Mouse (Mus musculus) adrenal gland, postnatal 10 days (tissue): Measurements from ENCODE around the gene Cdkn1b. TPM values are rescaled to one million over a fixed set of nuclear protein-coding genes. Genes with fewer than 3 reads are reported as not detected.

Experiments used
- DNase-seq: peaks from one replicate; pipeline ENCODE4 v3.0.0; 2021; ENCODE audit warnings: mixed read lengths
- total RNA-seq, 2 experiments: library from RNA; stranded (reverse); gene quantifications; 2 replicates each; pipeline ENCODE4 v1.2.3; 2021

The Cdkn1b gene
- total RNA-seq, 2 experiments from 2014 or later = 46.2 TPM

DNA sequence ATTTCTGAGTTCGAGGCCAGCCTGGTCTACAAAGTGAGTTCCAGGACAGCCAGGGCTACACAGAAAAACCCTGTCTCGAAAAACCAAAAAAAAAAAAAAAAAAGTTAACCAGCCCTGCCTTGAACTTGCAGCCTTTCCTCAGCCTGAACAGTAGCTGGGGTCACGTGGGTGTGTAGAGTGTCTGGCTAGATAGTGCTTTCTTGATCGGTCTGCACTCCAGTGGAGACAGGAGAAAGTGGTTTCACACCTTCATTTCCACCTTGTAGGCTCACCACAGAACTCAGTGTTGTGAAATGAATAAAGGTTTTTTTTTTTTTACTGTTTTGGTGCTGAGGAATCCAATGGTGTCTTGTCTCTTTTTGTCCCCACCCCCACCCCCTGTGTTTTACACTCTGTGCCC is 16.8 kb upstream of the Cdkn1b start:
- DNase-seq = no peak

DNA sequence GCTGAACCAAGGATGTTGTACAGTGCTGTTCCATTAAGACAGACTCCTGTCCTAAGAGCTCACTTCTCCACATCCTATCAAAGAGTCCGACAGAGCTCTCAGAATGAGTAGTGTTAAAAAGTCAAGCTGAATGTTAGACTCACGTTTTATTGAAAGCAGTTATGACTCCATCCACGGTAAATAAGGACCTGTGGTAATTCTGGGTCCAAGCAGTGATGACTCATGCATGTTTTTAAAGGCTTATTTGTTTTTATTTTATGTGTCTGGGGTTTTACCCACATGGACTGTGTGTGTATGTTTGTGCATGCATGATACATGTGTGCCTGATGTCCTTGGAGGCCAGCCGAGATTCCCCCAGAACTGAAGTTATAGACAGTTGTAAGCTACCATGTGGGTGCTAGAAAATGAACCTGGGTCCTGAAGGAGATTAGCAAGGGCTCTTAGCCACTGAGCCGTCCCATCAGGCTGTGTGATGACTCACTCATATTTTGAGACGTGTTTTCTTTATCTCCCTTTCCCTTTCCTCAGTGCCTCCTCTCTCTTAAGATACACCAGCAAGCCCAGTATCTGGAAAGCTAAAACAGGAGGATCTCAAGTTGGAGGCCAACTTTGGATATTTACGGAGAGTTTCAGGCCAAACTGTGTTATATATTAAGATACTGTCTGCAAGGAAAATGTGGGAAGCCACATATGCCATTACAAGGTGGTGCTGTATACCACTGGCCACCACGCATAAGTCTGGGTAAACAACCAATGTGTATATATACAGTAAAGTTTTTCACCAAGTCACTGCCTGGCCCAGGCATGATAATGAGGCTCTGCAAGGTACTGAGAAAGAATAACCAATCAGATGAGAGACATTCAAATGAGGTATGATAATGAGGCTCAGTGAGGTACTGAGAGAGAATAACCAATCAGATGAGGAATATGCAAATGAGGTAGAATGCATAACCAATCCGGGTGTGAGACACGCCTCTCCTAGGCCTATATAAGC is 16.0 kb upstream of the Cdkn1b start:
- DNase-seq = no peak

- DNase-seq = no peak
Measured at GRCm38 (mm10) chr6:134905811-134906210, 14.4 kb upstream of the Cdkn1b start.

DNA sequence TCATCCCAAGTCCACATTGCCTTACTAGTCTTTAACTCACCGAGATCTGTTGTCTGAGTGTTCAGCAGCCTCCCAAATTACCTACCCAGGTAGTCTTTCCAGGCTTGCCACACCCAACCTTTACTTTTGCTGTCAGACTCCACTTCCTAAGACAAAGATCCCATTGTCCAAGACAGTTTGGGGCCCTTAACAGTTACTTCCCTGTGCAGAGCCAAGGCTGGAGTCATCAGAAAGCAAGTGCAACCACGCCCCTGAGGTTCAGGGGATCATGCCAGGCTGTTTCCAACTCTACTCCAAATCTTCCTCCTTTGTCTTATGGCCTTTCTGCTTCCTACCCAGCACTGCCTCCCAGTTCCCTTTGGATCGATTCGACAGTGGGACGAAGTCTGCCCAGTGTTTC is 5.7 kb upstream of the Cdkn1b start:
- no peak for DNase-seq

- DNase-seq = peak; percentile 32
Measured at GRCm38 (mm10) chr6:134916641-134917040, 3.6 kb upstream of the Cdkn1b start.

DNA sequence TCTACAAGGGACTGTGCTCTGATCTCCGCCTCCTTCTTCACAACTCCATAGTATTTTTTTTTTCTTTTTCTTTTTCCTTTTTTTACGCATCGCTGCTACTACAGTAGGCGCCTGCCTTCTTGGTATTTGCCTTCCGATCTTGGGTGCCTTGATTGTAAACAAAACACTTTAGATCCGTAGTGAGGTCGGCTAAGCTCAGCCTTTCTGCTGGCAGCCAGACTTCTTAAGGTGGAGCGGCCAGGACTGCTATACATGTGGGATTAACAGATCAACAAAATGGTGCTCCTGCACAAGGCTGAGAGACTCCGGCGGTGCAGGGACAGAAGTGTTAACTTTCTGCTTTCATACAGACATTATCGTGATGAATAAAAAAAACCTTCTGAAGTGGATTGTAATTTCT is 3.1 kb upstream of the Cdkn1b start:
- DNase-seq = peak; percentile 73

DNA sequence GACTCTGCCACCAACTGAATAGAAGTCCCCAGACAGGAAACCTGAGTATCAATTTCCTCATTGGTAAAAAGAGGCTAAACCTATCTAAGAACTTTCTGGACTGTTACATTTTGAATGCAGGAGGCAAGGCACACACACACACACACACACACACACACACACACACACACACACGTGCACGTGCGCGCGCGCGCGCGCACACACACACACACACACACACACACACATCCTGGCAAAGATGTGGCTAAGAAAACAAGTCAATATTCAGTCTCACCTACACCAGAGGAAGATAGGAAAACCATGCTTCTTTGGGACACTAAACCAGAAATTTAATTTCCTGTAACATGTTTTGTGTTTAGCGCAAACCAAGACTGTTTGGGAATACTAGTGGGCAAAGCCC is 1.4 kb upstream of the Cdkn1b start:
- no peak for DNase-seq

- DNase-seq = peak; percentile 54
Measured at GRCm38 (mm10) chr6:134919511-134920189, 551 bp upstream of the Cdkn1b start.

- peak; percentile 65 for DNase-seq
Measured at GRCm38 (mm10) chr6:134921014-134921694, 953 bp downstream of the Cdkn1b start.

GRCm38 (mm10) chr6:134921695-134922510 is 1.7 kb downstream of the Cdkn1b start:
- DNase-seq = peak; percentile 33

- DNase-seq = no peak
Measured at GRCm38 (mm10) chr6:134922511-134923195, 2.5 kb downstream of the Cdkn1b start.

DNA sequence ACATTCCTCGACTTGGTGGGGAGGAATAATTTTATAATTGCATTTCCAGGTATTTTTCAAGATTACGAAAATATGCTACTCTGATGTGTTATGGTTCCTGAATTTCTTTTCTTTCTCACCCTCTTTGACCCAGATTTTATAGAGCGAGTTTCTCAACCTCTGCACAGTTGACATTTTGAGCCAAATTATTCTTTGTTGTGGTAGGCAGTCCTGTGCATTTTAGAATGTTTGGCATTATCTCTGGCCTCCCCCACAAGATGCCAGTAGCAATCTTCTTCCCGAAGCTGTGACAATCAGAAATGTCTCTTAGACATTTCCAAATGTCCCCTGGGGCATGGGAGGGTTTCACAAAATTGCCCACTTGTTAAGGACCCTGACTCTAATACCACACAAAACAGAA is 3.5 kb downstream of the Cdkn1b start:
- DNase-seq = no peak

DNA sequence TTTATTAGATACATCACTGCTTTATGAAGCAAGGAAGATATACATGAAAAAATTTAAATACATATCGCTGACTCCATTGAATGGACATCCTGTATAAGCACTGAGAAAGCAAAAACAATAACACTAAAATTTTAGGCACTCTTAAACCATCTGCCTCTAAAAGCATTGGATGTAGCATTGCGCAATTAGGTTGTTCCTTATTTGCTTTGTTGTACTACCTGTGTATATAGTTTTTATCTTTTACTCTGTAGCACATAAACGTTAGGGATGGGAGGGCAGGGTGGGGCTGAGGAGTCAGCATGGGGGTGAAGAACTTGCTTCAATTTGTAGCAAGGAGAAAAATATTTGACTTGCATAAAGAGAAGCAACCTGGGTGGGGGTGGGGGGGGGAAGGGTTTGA is 4.1 kb downstream of the Cdkn1b start:
- no peak for DNase-seq

DNA sequence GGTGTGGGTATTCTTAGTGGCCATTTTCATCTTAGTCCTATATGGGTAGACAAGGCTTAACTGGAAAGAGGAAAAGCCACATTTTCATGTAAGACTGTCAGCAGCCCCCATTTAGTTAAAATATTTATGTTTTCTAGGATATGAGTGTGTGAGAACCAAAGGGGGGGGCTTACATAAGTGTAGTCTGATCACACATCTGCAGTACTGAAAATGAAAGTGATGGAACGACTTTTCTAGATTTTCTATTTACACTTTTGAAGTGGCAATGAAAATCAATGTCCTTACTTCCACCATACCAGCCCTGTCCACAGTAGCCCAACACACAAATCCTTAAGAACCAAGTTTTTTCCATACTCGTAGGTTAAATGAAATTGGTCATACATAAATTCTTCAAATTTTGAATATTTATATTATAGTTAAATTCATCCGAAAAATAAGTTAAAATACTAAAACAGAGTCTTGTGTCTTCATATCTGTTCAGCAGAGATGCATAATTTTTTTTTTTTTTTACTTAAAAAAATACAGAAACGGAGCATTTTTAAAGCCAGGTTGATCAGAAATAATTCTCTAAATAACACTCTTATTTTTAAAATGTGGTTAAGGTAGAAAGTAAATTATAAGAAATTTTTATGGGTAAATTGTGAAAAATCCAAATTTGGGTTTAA is 5.6 kb downstream of the Cdkn1b start:
- no peak for DNase-seq

GRCm38 (mm10) chr6:134926338-134926705 is 6.1 kb downstream of the Cdkn1b start:
- DNase-seq = no peak

DNA sequence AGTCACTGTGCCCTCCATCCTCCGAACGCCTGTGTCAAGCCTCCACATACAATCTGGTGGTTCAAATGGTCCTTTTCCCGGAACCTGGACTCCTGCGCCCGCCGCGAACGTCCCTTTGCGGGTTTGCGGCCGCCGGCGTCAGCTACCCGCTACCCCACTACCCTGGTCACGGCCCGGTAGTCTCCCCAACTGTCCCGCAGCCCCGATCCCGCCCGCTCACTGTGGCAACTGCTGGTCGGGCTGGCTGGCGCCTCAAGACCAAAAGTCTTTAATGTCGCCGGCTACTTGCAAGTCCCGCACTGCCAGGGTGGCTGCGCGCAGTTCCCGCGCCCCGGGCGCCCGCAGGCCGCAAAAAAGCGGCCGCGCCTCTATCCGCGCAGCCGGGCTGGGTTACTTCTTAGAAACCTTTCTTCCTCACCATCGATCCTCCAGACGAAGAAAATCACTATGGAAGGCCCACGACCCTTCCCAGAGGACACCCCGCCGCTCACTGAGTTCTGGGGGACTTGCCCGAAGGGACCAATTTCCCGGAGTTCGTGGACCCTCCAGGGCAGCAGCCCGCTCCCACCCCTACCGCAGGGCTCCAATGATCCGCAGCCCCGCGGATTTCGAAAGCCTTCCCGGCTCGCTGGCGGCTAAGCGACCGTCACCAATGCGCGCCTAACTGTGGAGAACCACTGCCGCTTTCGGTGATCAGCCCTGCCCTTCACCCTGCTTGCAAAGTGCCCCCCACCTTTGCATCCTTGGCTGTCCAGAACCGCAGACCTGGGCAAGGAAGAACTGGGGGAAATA is 6.8 kb downstream of the Cdkn1b start:
- peak; percentile 81 for DNase-seq

DNA sequence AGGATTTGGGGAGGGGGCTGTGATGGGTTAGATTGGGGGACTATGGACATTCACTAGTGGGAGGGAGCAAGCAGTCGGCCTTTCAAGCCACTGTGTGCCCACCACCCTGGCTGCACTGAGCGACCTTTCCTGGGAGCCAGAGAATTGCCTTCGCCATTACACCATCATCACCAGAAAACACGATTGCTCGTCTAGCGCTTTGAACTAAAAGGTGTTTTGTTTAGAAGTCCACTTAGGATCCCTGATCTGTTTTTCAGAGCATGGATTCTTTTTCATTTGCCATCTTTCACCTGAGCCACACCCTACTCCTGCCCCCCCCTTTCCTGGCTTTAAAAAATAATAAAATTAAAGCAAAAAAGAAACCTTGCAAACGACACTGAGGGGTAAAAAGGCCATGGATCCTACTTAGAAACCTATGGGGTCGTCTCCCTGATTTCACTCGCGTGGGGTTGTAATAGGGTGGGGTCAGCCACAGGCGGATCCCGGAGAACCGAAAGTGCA is 7.4 kb downstream of the Cdkn1b start:
- DNase-seq = no peak

GRCm38 (mm10) chr6:134928096-134928888 is 8.1 kb downstream of the Cdkn1b start:
- DNase-seq = peak; percentile 91

DNA sequence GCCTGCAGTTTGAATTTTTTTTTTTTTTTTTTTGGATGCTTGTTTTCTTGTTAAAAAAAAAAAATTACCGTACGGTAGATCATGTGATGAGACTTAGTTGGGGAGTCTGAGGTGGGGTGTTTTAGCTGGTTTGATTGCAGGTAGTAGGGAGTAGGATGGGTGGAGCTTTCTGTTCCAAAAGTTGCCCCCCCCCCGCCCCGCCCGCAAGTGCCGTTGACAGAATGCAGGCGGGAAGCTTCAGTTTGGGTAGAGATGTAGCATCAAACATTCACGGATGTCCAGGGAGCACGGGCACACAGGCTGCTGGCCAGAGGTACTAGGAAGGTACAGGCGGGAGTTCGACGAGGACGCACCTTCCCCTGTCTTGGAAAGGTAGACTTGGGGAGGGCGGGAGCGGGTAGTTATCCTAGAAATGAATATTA is 8.7 kb downstream of the Cdkn1b start:
- peak; percentile 48 for DNase-seq
